Mouse (Mus musculus): ENCODE data around the gene Pkd1l3. TPM values are rescaled to one million over a fixed set of nuclear protein-coding genes. Genes with fewer than 3 reads are reported as not detected.

Pkd1l3 gene
- 0.02 and 0.03 TPM in 2 replicates for polyA plus RNA-seq (2012; rRNA removed)

GRCm38 (mm10) chr8:109614243-109615210 is at the start of gene Pkd1l3:
Gene Pkd1l3 (plus strand): TSS chr8:109614517.

GRCm38 (mm10) chr8:109565498-109566333 is 48.6 kb upstream of the Pkd1l3 start, which contains the start of the genes Dhx38 and Txnl4b:
Gene Dhx38 (minus strand): TSS chr8:109565861.
Gene Txnl4b (plus strand): TSS chr8:109565892.

GRCm38 (mm10) chr8:109578900-109579301 is 35.4 kb upstream of the Pkd1l3 start, which contains the start of gene Hp:
Gene Hp (minus strand): TSS chr8:109579172.

GRCm38 (mm10) chr8:109608271-109609152 is 5.8 kb upstream of the Pkd1l3 start, which contains the start of gene Dhodh:
Gene Dhodh (minus strand): TSS chr8:109608673.

GRCm38 (mm10) chr8:109693146-109693900 is 79.0 kb downstream of the Pkd1l3 start, which contains the start of gene Ist1:
Gene Ist1 (minus strand): TSS chr8:109693260.

GRCm38 (mm10) chr8:109705320-109706075 is 91.2 kb downstream of the Pkd1l3 start, which contains the start of gene Zfp821:
Gene Zfp821 (plus strand): TSS chr8:109705546.

Other genes starting within 250 kb of the Pkd1l3 start
- gene Pmfbp1, start 120.5 kb upstream of the Pkd1l3 start, polyA plus RNA-seq (2012; rRNA removed): not detected in 2 replicates
- gene Dhx38, start 48.7 kb upstream of the Pkd1l3 start, polyA plus RNA-seq (2012; rRNA removed): 16.8 and 18.2 TPM in 2 replicates
- 2.2 and 3.0 TPM in 2 replicates for gene Txnl4b, start 48.6 kb upstream of the Pkd1l3 start, polyA plus RNA-seq (2012; rRNA removed)
- gene Hp, start 35.3 kb upstream of the Pkd1l3 start, polyA plus RNA-seq (2012; rRNA removed): 5.5 and 15.0 TPM in 2 replicates
- gene Dhodh, start 5.8 kb upstream of the Pkd1l3 start, polyA plus RNA-seq (2012; rRNA removed): 16.3 and 18.8 TPM in 2 replicates
- 38.7 and 43.8 TPM in 2 replicates for gene Ist1, start 78.7 kb downstream of the Pkd1l3 start, polyA plus RNA-seq (2012; rRNA removed)
- gene Zfp821, start 91.0 kb downstream of the Pkd1l3 start, polyA plus RNA-seq (2012; rRNA removed): 9.8 and 9.9 TPM in 2 replicates
- 15.9 and 17.3 TPM in 2 replicates for gene Atxn1l, start 123.2 kb downstream of the Pkd1l3 start, polyA plus RNA-seq (2012; rRNA removed)
- 21.0 and 21.6 TPM in 2 replicates for gene Ap1g1, start 164.0 kb downstream of the Pkd1l3 start, polyA plus RNA-seq (2012; rRNA removed)

Data from colon, adult 2 months (tissue).